Mouse (Mus musculus) limb, embryonic 14.5 days (tissue): Measurements from ENCODE around the gene St6galnac4. TPM values are rescaled to one million over a fixed set of nuclear protein-coding genes. Genes with fewer than 3 reads are reported as not detected.

Experiments
- ATAC-seq: fragments of 200-750 bp; cut with Nextera tagmentation; 2 replicates; pipeline ENCODE4 v1.8.0; 2017; ENCODE audit warnings: low read depth, moderate number of reproducible peaks, moderate TSS enrichment; ENCODE audit not compliant: low FRiP score
- DNase-seq: peaks from one replicate; pipeline ENCODE4 v3.0.0-alpha.2; 2015; ENCODE audit warnings: low spot score
- H3K27ac ChIP-seq: fragments of 300-500 bp; sonication (generic); replicated peaks from 2 replicates; pipeline ENCODE4 v1.5.1; 2014; ENCODE audit warnings: low read depth, mild to moderate bottlenecking, low read length, moderate library complexity, mixed read lengths
- H3K27me3 ChIP-seq: fragments of 300-500 bp; sonication (generic); 2 replicates; pipeline ENCODE4 v1.6.1; 2014; ENCODE audit warnings: low read length, mixed read lengths; ENCODE audit not compliant: control insufficient read depth, insufficient read depth
- H3K36me3 ChIP-seq: fragments of 300-500 bp; sonication (generic); 2 replicates; pipeline ENCODE4 v1.6.1; 2014; ENCODE audit warnings: mild to moderate bottlenecking, low read length, moderate library complexity, mixed read lengths; ENCODE audit not compliant: control insufficient read depth, insufficient read depth
- H3K4me1 ChIP-seq: fragments of 300-500 bp; sonication (generic); 2 replicates; pipeline ENCODE4 v1.6.1; 2014; ENCODE audit warnings: antibody characterized with exemption, low read length, mixed read lengths; ENCODE audit not compliant: control insufficient read depth, insufficient read depth
- H3K4me2 ChIP-seq: fragments of 300-500 bp; sonication (generic); replicated peaks from 2 replicates; pipeline ENCODE4 v1.6.1; 2014; ENCODE audit warnings: low read depth, mild to moderate bottlenecking, low read length, moderate library complexity; ENCODE audit not compliant: severe bottlenecking
- H3K4me3 ChIP-seq: fragments of 300-500 bp; sonication (generic); replicated peaks from 2 replicates; pipeline ENCODE4 v1.5.1; 2014; ENCODE audit warnings: low read length
- H3K9ac ChIP-seq: fragments of 300-500 bp; sonication (generic); 2 replicates; pipeline ENCODE4 v1.6.1; 2014; ENCODE audit warnings: mild to moderate bottlenecking, low read depth, low read length, moderate library complexity; ENCODE audit not compliant: severe bottlenecking
- H3K9me3 ChIP-seq: fragments of 300-500 bp; sonication (generic); 2 replicates; pipeline ENCODE4 v1.6.1; 2016; ENCODE audit warnings: low read length; ENCODE audit not compliant: control insufficient read depth
- POLR2A ChIP-seq: fragments of 200-500 bp; IDR thresholded peaks from 2 replicates; pipeline ENCODE4 v1.8.0; 2012; ENCODE audit warnings: inconsistent platforms, mild to moderate bottlenecking, moderate library complexity, borderline replicate concordance; ENCODE audit not compliant: insufficient read depth, insufficient read length; ENCODE audit errors: extremely low read depth
- WGBS: fragments of 180-500 bp; shearing (Covaris S2); extraction: QIAGEN DNeasy Blood & Tissue Kit; methylation state at CpG from one replicate; pipeline ENCODE4 v1.1.7; 2014; 5-methylcytosine and 5-hydroxymethylcytosine counted together
- polyA plus RNA-seq, 2 experiments: library from polyadenylated mRNA; depleted of rRNA in 1 of 2; stranded (reverse) in 1 of 2; unstranded in 1 of 2; fragments of >200 nt; fragmentation: Nextera tagmentation in 1 of 2; extraction: Ambion mirVana in 1 of 2; gene quantifications; 2 replicates each; pipeline versions ENCODE4 v1.2.1 to v1.2.3; 2012 to 2014

The St6galnac4 gene
- polyA plus RNA-seq, 2 experiments: 31.8 to 33.9 TPM

DNA sequence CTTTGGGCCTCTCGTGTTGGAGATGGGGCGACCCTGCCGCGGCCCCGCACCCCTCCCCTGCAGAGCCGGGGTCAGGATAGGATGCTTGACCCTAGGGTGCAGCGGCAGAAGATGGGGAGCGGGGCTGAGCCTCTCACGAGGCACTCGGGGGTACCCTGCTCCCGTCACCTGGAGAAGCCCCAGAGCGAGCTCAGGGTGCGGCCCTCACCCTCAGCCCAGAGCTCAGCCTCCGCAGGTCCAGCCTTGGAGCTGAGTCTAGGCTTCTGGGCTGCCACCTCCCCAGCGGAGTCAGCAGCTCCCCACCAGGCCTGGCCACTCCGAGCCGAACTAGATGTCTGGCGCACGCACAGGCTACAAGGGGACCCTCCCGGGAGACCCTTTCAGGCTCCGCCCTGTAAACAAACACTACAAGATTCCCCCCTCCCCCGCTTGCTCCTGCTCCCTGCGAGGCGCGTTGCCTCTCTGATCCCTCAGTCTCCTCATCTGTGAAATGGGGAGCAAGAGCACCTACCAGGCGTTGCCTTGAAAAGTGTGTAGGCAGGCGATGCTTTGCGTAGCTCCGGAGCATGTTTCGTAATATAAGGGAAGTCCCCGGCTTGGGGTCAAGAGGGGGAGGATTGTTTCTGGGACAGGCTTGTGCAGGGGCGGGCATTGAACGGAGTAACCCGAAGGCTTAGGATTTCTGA is 20.5 kb downstream of the St6galnac4 start:
- Histone ChIP-seq H3K4me3 (peak overlapping the region; percentile 82), H3K27ac (peak overlapping the region; percentile 35; the same call in 1 of the 2 replicates), H3K4me1 (peaks cover 22% of the 10 kb centered on the region), H3K4me2 (peak overlapping the region; percentile 79), H3K36me3 (0 out of 2 replicates have a peak, but pooled peaks cover 3% of the 10 kb centered on the region), H3K9ac (peak overlapping the region; percentile 85), H3K9me3 (no peaks in the 10 kb centered on the region), H3K27me3 (no peaks in the 10 kb centered on the region)
- WGBS: 10% methylated on average over 26 of the region's 34 CpGs
- no peak for TF ChIP-seq POLR2A
- DNase-seq (peak; percentile 76), ATAC-seq (peak; percentile 47; the same call in 1 of the 2 replicates)

DNA sequence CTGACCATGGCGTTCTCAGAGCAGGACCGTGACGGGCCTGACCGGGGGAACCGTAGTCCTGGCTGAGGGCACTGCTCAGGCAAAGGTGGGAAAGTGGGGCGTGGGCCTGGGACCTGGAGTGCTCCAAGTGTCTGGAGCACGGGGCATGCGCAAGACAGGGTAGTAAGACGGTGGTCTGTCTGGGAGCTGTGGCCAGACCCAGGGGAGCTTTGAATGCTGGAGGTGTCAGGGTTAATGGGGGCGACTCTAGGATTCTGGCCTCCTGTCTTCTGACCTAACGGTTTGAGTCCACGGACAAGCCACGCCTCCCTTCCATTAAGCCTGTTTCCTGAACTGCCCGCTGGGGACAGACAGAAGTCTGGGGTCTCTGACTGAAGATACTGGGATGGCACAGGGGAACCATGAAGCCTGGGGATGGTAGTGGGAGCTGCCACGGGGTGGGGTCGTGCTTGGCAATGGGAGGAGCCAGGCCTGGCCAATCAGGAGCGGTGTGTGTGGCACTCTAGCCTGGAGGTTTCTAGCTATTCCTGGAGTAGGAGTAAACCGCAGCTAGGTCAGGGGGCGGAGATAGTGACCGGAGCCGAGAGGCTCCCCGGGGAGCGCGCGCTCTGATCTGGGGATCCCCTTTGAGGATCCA is 21.4 kb downstream of the St6galnac4 start:
- DNase-seq: peak; percentile 69
- H3K27ac ChIP-seq: peak overlapping the region; percentile 53; the same call in 1 of the 2 replicates
- 5% methylated on average over 25 of the region's 25 CpGs for WGBS
- no peak for TF ChIP-seq POLR2A
- no peaks in the 10 kb centered on the region for H3K27me3 ChIP-seq
- H3K4me3 ChIP-seq: peak overlapping the region; percentile 82
- peaks cover 8% of the 10 kb centered on the region for H3K36me3 ChIP-seq
- H3K9me3 ChIP-seq: no peaks in the 10 kb centered on the region
- H3K4me1 ChIP-seq: peaks cover 22% of the 10 kb centered on the region
- ATAC-seq: peak; percentile 39
- H3K9ac ChIP-seq: 0 out of 2 replicates have a peak overlapping the region, but pooled peaks have one; percentile 85
- H3K4me2 ChIP-seq: peak overlapping the region; percentile 79

DNA sequence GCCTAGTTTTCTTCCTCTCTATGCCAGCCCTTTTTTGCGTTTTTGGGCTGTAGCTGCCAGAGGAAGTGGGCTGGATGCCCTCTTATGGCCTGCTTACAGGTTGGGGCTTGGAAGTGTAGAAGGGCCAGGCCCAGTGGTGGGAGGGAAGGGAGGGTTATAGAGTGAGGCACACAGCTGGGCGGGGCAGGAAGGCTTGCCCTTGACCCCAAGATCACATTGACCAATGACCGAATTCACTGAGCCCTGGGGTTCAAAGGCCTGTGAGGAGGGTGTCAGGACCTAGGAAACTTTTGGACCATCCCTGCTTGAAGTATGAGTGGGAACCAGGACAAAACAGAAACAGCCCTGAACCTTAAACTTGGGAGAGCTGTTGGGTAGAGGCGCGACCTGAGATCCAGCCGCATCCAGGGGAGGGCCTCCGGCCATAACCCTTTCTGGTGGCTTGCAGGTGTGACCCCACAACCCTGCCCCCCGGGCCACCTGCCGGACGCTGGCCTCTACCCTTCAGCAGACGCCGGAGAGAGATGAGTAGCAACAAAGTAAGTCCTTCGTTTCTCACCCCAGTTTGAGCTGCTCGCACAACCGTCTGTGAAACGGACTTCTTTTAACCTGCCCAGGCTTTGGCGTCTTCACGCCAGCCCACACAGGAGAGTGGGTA is 22.0 kb downstream of the St6galnac4 start:
- ATAC-seq (no peak), DNase-seq (no peak)
- peak overlapping the region; percentile 79 for H3K4me2 ChIP-seq
- H3K36me3 ChIP-seq: peaks cover 13% of the 10 kb centered on the region
- peaks cover 22% of the 10 kb centered on the region for H3K4me1 ChIP-seq
- H3K9ac ChIP-seq: no peak overlapping the region
- no peaks in the 10 kb centered on the region for H3K27me3 ChIP-seq
- peak overlapping the region; percentile 53; the same call in 1 of the 2 replicates for H3K27ac ChIP-seq
- 46% methylated on average over 18 of the region's 18 CpGs for WGBS
- peak overlapping the region; percentile 82 for H3K4me3 ChIP-seq
- no peaks in the 10 kb centered on the region for H3K9me3 ChIP-seq
- no peak for TF ChIP-seq POLR2A

DNA sequence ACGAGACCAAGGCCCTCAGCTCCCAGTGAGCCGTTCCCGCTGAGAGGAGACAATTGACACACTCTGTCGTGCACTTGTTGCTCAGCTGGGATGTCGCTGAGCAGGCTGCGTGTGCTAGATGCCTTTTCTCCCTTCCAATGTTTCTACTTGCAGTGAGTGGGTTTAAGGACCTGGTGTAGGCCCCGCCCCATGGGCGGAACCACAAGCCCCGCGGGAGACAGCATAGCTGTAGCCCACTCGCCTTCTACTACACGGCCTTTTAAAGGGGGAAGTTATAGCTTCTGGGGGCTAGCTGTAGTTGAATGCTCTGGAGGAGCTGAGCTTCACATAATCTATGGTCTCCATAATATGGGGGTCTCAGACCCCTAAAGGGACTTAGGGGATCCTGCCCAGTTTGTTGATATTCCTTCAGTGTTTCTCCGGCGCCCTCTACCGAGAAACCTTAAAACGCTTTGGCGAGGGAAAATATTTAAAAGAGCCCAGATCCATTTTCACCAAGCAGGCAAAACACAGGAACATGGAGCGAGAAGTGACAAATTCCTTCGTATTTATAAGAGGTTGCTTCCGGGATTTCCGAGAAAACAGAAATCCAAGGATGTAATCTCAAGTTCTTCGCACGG is 23.8 kb downstream of the St6galnac4 start:
- no peaks in the 10 kb centered on the region for H3K27me3 ChIP-seq
- H3K27ac ChIP-seq: no peak overlapping the region
- no peaks in the 10 kb centered on the region for H3K9me3 ChIP-seq
- ATAC-seq (no peak), DNase-seq (peak; percentile 59)
- H3K36me3 ChIP-seq: peaks cover 24% of the 10 kb centered on the region
- H3K4me1 ChIP-seq: peaks cover 22% of the 10 kb centered on the region
- H3K4me3 ChIP-seq: peak overlapping the region; percentile 29
- 17% methylated on average over 23 of the region's 23 CpGs for WGBS
- peak overlapping the region; percentile 6; the same call in 1 of the 2 replicates for H3K9ac ChIP-seq
- H3K4me2 ChIP-seq: peak overlapping the region; percentile 44
- TF ChIP-seq POLR2A: no peak

DNA sequence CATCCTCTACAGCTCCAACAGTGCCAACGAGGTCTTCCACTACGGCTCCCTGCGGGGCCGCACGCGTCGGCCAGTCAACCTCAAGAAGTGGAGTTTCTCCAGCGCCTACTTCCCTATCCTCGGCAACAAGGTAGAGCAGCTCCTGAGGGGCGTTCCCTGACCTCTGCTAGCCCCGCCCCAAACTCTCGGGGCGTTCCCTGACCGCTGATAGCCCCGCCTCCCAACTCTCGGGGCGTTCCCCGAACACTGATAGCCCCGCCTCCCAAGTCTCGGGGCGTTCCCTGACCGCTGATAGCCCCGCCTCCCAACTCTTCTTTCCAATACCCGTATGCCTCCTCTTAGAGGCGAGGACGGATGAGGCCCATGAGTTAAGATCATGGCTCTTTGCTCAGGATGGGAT is 25.4 kb downstream of the St6galnac4 start:
- Histone ChIP-seq H3K27ac (no peak overlapping the region), H3K4me3 (no peak overlapping the region), H3K27me3 (no peaks in the 10 kb centered on the region), H3K9me3 (no peaks in the 10 kb centered on the region), H3K36me3 (peaks cover 34% of the 10 kb centered on the region), H3K9ac (no peak overlapping the region), H3K4me1 (peaks cover 20% of the 10 kb centered on the region), H3K4me2 (no peak overlapping the region)
- no peak for ATAC-seq
- 70% methylated on average over 26 of the region's 26 CpGs for WGBS
- no peak for DNase-seq
- no peak for TF ChIP-seq POLR2A
